Mouse (Mus musculus) embryo, embryonic 11 days (tissue): ENCODE data around the gene Fgfr2.

Source experiments
- DNase-seq: peaks from one replicate; pipeline ENCODE4 v3.0.0-alpha.2; 2015

Fgfr2 gene

GRCm38 (mm10) chr7:131989056-131989455, 1134.1 kb downstream of the Fgfr2 start:
- DNase-seq = peak; percentile 5

GRCm38 (mm10) chr7:131978609-131979008, 1144.5 kb downstream of the Fgfr2 start:
- no peak for DNase-seq

- DNase-seq = no peak
Observed at GRCm38 (mm10) chr7:131975867-131976266, 1147.3 kb downstream of the Fgfr2 start.

- DNase-seq = no peak
Observed at GRCm38 (mm10) chr7:131970255-131970654, 1152.9 kb downstream of the Fgfr2 start.

GRCm38 (mm10) chr7:131966916-131967494, 1156.1 kb downstream of the Fgfr2 start:
- peak; percentile 71 for DNase-seq

GRCm38 (mm10) chr7:131966023-131966915, 1156.9 kb downstream of the Fgfr2 start, which contains the start of gene Gpr26:
Gene Gpr26 (plus strand): TSS chr7:131966460.
- peak; percentile 5 for DNase-seq

GRCm38 (mm10) chr7:131960551-131960950, 1162.6 kb downstream of the Fgfr2 start:
- DNase-seq = peak; percentile 73

GRCm38 (mm10) chr7:131958705-131959104, 1164.4 kb downstream of the Fgfr2 start:
- no peak for DNase-seq

- no peak for DNase-seq
Observed at GRCm38 (mm10) chr7:131953402-131953801, 1169.7 kb downstream of the Fgfr2 start.

GRCm38 (mm10) chr7:131951131-131951530, 1172.0 kb downstream of the Fgfr2 start:
- DNase-seq = no peak

GRCm38 (mm10) chr7:131937611-131938010, 1185.5 kb downstream of the Fgfr2 start:
- no peak for DNase-seq

- peak; percentile 25 for DNase-seq
Observed at GRCm38 (mm10) chr7:131927288-131928050, 1195.7 kb downstream of the Fgfr2 start.

- DNase-seq = peak; percentile 42
Observed at GRCm38 (mm10) chr7:131917384-131917783, 1205.8 kb downstream of the Fgfr2 start.

GRCm38 (mm10) chr7:131909611-131910010, 1213.5 kb downstream of the Fgfr2 start:
- no peak for DNase-seq

- DNase-seq = no peak
Observed at GRCm38 (mm10) chr7:131906499-131907190, 1216.5 kb downstream of the Fgfr2 start.

- peak; percentile 90 for DNase-seq
Observed at GRCm38 (mm10) chr7:131899356-131899755, 1223.8 kb downstream of the Fgfr2 start.

- peak; percentile 53 for DNase-seq
Observed at GRCm38 (mm10) chr7:131897282-131897681, 1225.9 kb downstream of the Fgfr2 start.

GRCm38 (mm10) chr7:131882824-131883223, 1240.3 kb downstream of the Fgfr2 start:
- DNase-seq = no peak

GRCm38 (mm10) chr7:131881876-131882615, 1241.1 kb downstream of the Fgfr2 start:
- DNase-seq = peak; percentile 80

- DNase-seq = no peak
Observed at GRCm38 (mm10) chr7:131880150-131880549, 1243.0 kb downstream of the Fgfr2 start.

- no peak for DNase-seq
Observed at GRCm38 (mm10) chr7:131878846-131879245, 1244.3 kb downstream of the Fgfr2 start.

GRCm38 (mm10) chr7:131861157-131861556, 1262.0 kb downstream of the Fgfr2 start:
- no peak for DNase-seq
